Mouse (Mus musculus) MEL (cell line): ENCODE results near the gene Card10. TPM values are rescaled to one million over a fixed set of nuclear protein-coding genes. Genes with fewer than 3 reads are reported as not detected.

ENCODE experiments used
- DNase-seq: peaks from one replicate; pipeline ENCODE4 v3.0.0; 2011; ENCODE audit warnings: low read depth, low spot score
- H3K27ac ChIP-seq: 2 replicates; pipeline ENCODE4 v1.5.1; 2012; ENCODE audit warnings: low read depth, mild to moderate bottlenecking, control low read depth, low read length, moderate library complexity; ENCODE audit not compliant: control insufficient read depth
- H3K27me3 ChIP-seq, 2 experiments: fragments of 150-350 bp in 1 of 2; sonication (generic) in 1 of 2; 2 replicates each; pipeline ENCODE4 v1.6.1; 2012; ENCODE audit warnings: low read length in 2 of 2, mild to moderate bottlenecking in 2 of 2, improper control_type of control experiment in 1 of 2, moderate library complexity in 1 of 2; ENCODE audit not compliant: insufficient read depth in 2 of 2, control insufficient read depth in 1 of 2
- H3K36me3 ChIP-seq, 2 experiments: 2 replicates each; pipeline ENCODE4 v1.6.1; 2012 to 2014; ENCODE audit warnings: low read length in 2 of 2, improper control_type of control experiment in 1 of 2, inconsistent platforms in 1 of 2, mild to moderate bottlenecking in 1 of 2; ENCODE audit not compliant: insufficient read depth in 2 of 2, control insufficient read depth in 1 of 2
- H3K4me1 ChIP-seq, 2 experiments: fragments of 150-350 bp in 1 of 2; sonication (generic) in 1 of 2; 2 replicates each; pipeline ENCODE4 v1.6.1; 2012; ENCODE audit warnings: low read length in 2 of 2, improper control_type of control experiment in 1 of 2, mild to moderate bottlenecking in 1 of 2; ENCODE audit not compliant: insufficient read depth in 2 of 2, control insufficient read depth in 1 of 2
- H3K4me3 ChIP-seq, 2 experiments: fragments of 150-350 bp in 1 of 2; sonication (generic) in 1 of 2; 2 replicates each; pipeline ENCODE4 v1.5.1; 2012; ENCODE audit warnings: low read depth in 2 of 2, low read length in 2 of 2, mild to moderate bottlenecking in 2 of 2, moderate library complexity in 2 of 2, control low read depth in 1 of 2, improper control_type of control experiment in 1 of 2; ENCODE audit not compliant: control insufficient read depth in 1 of 2, insufficient read depth in 1 of 2
- H3K79me2 ChIP-seq: 2 replicates; pipeline ENCODE4 v1.6.1; 2012; ENCODE audit warnings: mild to moderate bottlenecking, low read length, moderate library complexity; ENCODE audit not compliant: control insufficient read depth, poor library complexity, insufficient read depth
- H3K9ac ChIP-seq: 2 replicates; pipeline ENCODE4 v1.6.1; 2012; ENCODE audit warnings: low read depth, mild to moderate bottlenecking, control low read depth, low read length, moderate library complexity; ENCODE audit not compliant: control insufficient read depth, poor library complexity, severe bottlenecking
- H3K9me3 ChIP-seq: fragments of 150-350 bp; sonication (generic); replicated peaks from 2 replicates; pipeline ENCODE4 v1.6.1; 2012; ENCODE audit warnings: mild to moderate bottlenecking, low read length, improper control_type of control experiment, moderate library complexity; ENCODE audit not compliant: insufficient read depth
- CHD1 ChIP-seq: IDR thresholded peaks from 2 replicates; pipeline ENCODE4 v1.6.1; 2012; ENCODE audit warnings: low read depth, mild to moderate bottlenecking, inconsistent platforms, low read length, improper control_type of control experiment
- E2F4 ChIP-seq: IDR thresholded peaks from 2 replicates; pipeline ENCODE4 v1.6.1; 2011; ENCODE audit warnings: low read depth, low read length, improper control_type of control experiment, borderline replicate concordance
- ETS1 ChIP-seq: IDR thresholded peaks from 2 replicates; pipeline ENCODE4 v1.6.1; 2012; ENCODE audit warnings: low read depth, mild to moderate bottlenecking, inconsistent platforms, low read length, improper control_type of control experiment, moderate library complexity
- JUND ChIP-seq: IDR thresholded peaks from 2 replicates; pipeline ENCODE4 v1.6.1; 2011; ENCODE audit warnings: low read depth, mild to moderate bottlenecking, improper control_type of control experiment, low read length
- MAX ChIP-seq: IDR thresholded peaks from 2 replicates; pipeline ENCODE4 v1.6.1; 2011; ENCODE audit warnings: low read length, improper control_type of control experiment
- MAZ ChIP-seq: IDR thresholded peaks from 2 replicates; pipeline ENCODE4 v1.6.1; 2012; ENCODE audit warnings: low read depth, mild to moderate bottlenecking, inconsistent platforms, low read length, improper control_type of control experiment
- MEF2A ChIP-seq: IDR thresholded peaks from 2 replicates; pipeline ENCODE4 v1.6.1; 2014; ENCODE audit warnings: low read depth, mild to moderate bottlenecking, inconsistent platforms, low read length, improper control_type of control experiment; ENCODE audit not compliant: poor library complexity, insufficient replicate concordance, severe bottlenecking; ENCODE audit errors: extremely low read depth
- MXI1 ChIP-seq: IDR thresholded peaks from 2 replicates; pipeline ENCODE4 v1.6.1; 2011; ENCODE audit warnings: mild to moderate bottlenecking, low read depth, low read length, improper control_type of control experiment
- MYB ChIP-seq: IDR thresholded peaks from 2 replicates; pipeline ENCODE4 v1.6.1; 2011; ENCODE audit warnings: mild to moderate bottlenecking, low read depth, low read length, improper control_type of control experiment
- MYC ChIP-seq: IDR thresholded peaks from 2 replicates; pipeline ENCODE4 v1.6.1; 2011; ENCODE audit warnings: low read depth, mild to moderate bottlenecking, low read length, improper control_type of control experiment, moderate library complexity
- POLR2AphosphoS2 ChIP-seq: IDR thresholded peaks from 2 replicates; pipeline ENCODE4 v1.6.1; 2011; ENCODE audit warnings: low read length, improper control_type of control experiment
- RAD21 ChIP-seq: IDR thresholded peaks from 2 replicates; pipeline ENCODE4 v1.6.1; 2011; ENCODE audit warnings: mild to moderate bottlenecking, low read depth, low read length, improper control_type of control experiment
- SMC3 ChIP-seq: IDR thresholded peaks from 2 replicates; pipeline ENCODE4 v1.6.1; 2011; ENCODE audit warnings: low read depth, low read length, improper control_type of control experiment
- TAL1 ChIP-seq: IDR thresholded peaks from 2 replicates; pipeline ENCODE4 v1.6.1; 2012; ENCODE audit warnings: mild to moderate bottlenecking, inconsistent platforms, low read length, moderate library complexity, mixed read lengths
- TCF12 ChIP-seq: IDR thresholded peaks from 2 replicates; pipeline ENCODE4 v1.6.1; 2014; ENCODE audit warnings: low read depth, mild to moderate bottlenecking, inconsistent platforms, low read length, improper control_type of control experiment, moderate library complexity
- USF2 ChIP-seq, 2 experiments: IDR thresholded peaks; 2 replicates each; pipeline ENCODE4 v1.6.1; 2011 to 2012; ENCODE audit warnings: improper control_type of control experiment in 2 of 2, low read length in 2 of 2, borderline replicate concordance in 1 of 2, inconsistent platforms in 1 of 2, low read depth in 1 of 2, mild to moderate bottlenecking in 1 of 2; ENCODE audit not compliant: insufficient read depth in 1 of 2
- ZNF384 ChIP-seq: IDR thresholded peaks from 2 replicates; pipeline ENCODE4 v1.6.1; 2012; ENCODE audit warnings: low read depth, mild to moderate bottlenecking, inconsistent platforms, low read length, improper control_type of control experiment
- polyA plus RNA-seq, 2 experiments: library from polyadenylated mRNA; stranded (reverse) in 1 of 2; unstranded in 1 of 2; fragments of >175 nt in 1 of 2; fragments of >200 nt in 1 of 2; gene quantifications; 2 replicates each; pipeline versions ENCODE4 v1.2.1 to v1.2.4; 2012; ENCODE audit warnings: low replicate concordance in 2 of 2, low read depth in 1 of 2; ENCODE audit not compliant: insufficient read length in 2 of 2, insufficient read depth in 1 of 2, missing spikeins in 1 of 2
- total RNA-seq: library from RNA; depleted of rRNA; stranded (reverse); fragments of 300-350 nt; gene quantifications from 2 replicates; pipeline ENCODE4 v1.2.3, GENCODE M21; 2012

Card10 gene
- total and polyA plus RNA-seq, 3 experiments = not detected

GRCm38 (mm10) chr15:78831720-78832657 lies 29.1 kb upstream of the Card10 start:
- peaks cover 0 to 3% of the 10 kb centered on the region in 2 experiments; a peak in 2 of 4 replicates for H3K36me3 ChIP-seq
- no peak for DNase-seq
- H3K27me3 ChIP-seq = no peaks in the 10 kb centered on the region
- no peak overlapping the region for H3K9ac ChIP-seq
- no peaks in the 10 kb centered on the region for H3K9me3 ChIP-seq
- no peaks in the 10 kb centered on the region for H3K79me2 ChIP-seq
- H3K4me1 ChIP-seq = peaks cover 0 to 15% of the 10 kb centered on the region in 2 experiments; a peak in 3 of 4 replicates
- no peak overlapping the region for H3K4me3 ChIP-seq
- TF ChIP-seq CHD1 (no peak), POLR2AphosphoS2 (no peak), MAZ (no peak), E2F4 (no peak), MAX (no peak), USF2 (IDR thresholded peaks at IDR 0.05; ENCODE audit: borderline replicate concordance in 1 of 2, insufficient read depth in 1 of 2, low read depth in 1 of 2, low read length in 2 of 2) (no peak), ZNF384 (no peak), MYC (no peak), RAD21 (no peak), MYB (no peak), ETS1 (no peak), MXI1 (no peak), JUND (no peak), MEF2A (no peak), SMC3 (no peak), TCF12 (no peak), TAL1 (no peak)
- H3K27ac ChIP-seq = no peak overlapping the region
